Mouse (Mus musculus) cortical plate, adult 2 months (tissue): ENCODE results near the gene March6.

Source experiments
- CTCF ChIP-seq: fragments of 200-500 bp; IDR thresholded peaks from 2 replicates; pipeline ENCODE4 v1.5.1; 2011; ENCODE audit warnings: mild to moderate bottlenecking, control low read depth, low read length; ENCODE audit not compliant: insufficient read depth; ENCODE audit errors: extremely low read depth
- POLR2A ChIP-seq: fragments of 200-500 bp; IDR thresholded peaks from 2 replicates; pipeline ENCODE4 v1.6.1; 2011; ENCODE audit warnings: mild to moderate bottlenecking, low read length, control low read depth; ENCODE audit not compliant: insufficient read depth; ENCODE audit errors: extremely low read depth

- TF ChIP-seq CTCF (no peak), POLR2A (no peak)
These were observed 6.9 kb upstream of the March6 start for GRCm38 (mm10) chr15:31537706-31538105.
